Comparison of ENCODE assay signal across 36 mouse cellular contexts in genomic region chr11:68580566-68580965, GRCm38 (mm10). TPM values are rescaled to one million over a fixed set of nuclear protein-coding genes. Genes with fewer than 3 reads are reported as not detected.
DNase-seq lines count a peak whose midpoint lies in the region; ATAC-seq and TF ChIP-seq lines count a peak whose summit lies in the region.
"Had no signal": no experiment of that assay in that cellular context is flagged by ENCODE, and none has a peak within 500 bp of the region (broad histone marks: within the 10 kb centered on the region; RNA-seq: fewer than 3 reads in every experiment).

No protein-coding gene starts in this region.

- peaks cover 26% of the 10 kb centered on the region for H3K4me1 ChIP-seq in forebrain, embryonic 10.5 days
- H3K4me1 ChIP-seq in forebrain, embryonic 12.5 days, result peaks cover 21% of the 10 kb centered on the region
- peaks cover 15% of the 10 kb centered on the region for H3K4me1 ChIP-seq in hindbrain, postnatal 0 days (ENCODE audit: insufficient read depth, low read length)
- H3K4me1 ChIP-seq in hindbrain, embryonic 10.5 days (replicated peaks), result peaks cover 24% of the 10 kb centered on the region
- peaks cover 20% of the 10 kb centered on the region for H3K4me1 ChIP-seq in embryonic facial prominence, embryonic 10.5 days
- H3K4me1 ChIP-seq in limb, embryonic 10.5 days, result peaks cover 18% of the 10 kb centered on the region
- H3K4me1 ChIP-seq: heart, embryonic 10.5 days; liver, embryonic 12.5 days had no signal

- no peak overlapping the region for H3K9ac ChIP-seq in forebrain, embryonic 12.5 days
- H3K9ac ChIP-seq in hindbrain, postnatal 0 days (replicated peaks; ENCODE audit: low read length), result no peak overlapping the region
- H3K9ac ChIP-seq: embryonic facial prominence, embryonic 12.5 days; heart, embryonic 15.5 days; hindbrain, embryonic 13.5 days; intestine, embryonic 15.5 days; liver, embryonic 12.5 days; liver, postnatal 0 days; midbrain, embryonic 12.5 days had no signal

- no peak for ATAC-seq in forebrain, embryonic 12.5 days (ENCODE audit: low FRiP score)
- ATAC-seq in hindbrain, postnatal 0 days, result no peak
- ATAC-seq: intestine, embryonic 15.5 days; liver, embryonic 12.5 days; liver, postnatal 0 days; Patski had no signal

- no peak overlapping the region for H3K4me3 ChIP-seq in forebrain, embryonic 10.5 days
- no peak overlapping the region for H3K4me3 ChIP-seq in forebrain, embryonic 12.5 days (replicated peaks)
- H3K4me3 ChIP-seq in hindbrain, postnatal 0 days (ENCODE audit: low read length), result no peak overlapping the region
- H3K4me3 ChIP-seq in hindbrain, embryonic 10.5 days, result no peak overlapping the region
- no peak overlapping the region for H3K4me3 ChIP-seq in embryonic facial prominence, embryonic 10.5 days
- H3K4me3 ChIP-seq in limb, embryonic 10.5 days, result no peak overlapping the region
- H3K4me3 ChIP-seq: embryonic facial prominence, embryonic 12.5 days; erythroblast, embryonic 14.5 days; heart, embryonic 10.5 days; heart, embryonic 15.5 days; hindbrain, embryonic 13.5 days; intestine, embryonic 15.5 days; layer of hippocampus, adult 2 months; left cerebral cortex, adult 2 months; liver, embryonic 12.5 days; midbrain, embryonic 12.5 days had no signal

- no peak overlapping the region for H3K4me2 ChIP-seq in forebrain, embryonic 12.5 days
- no peak overlapping the region for H3K4me2 ChIP-seq in hindbrain, postnatal 0 days (ENCODE audit: low read depth, low read length)
- H3K4me2 ChIP-seq: embryonic facial prominence, embryonic 12.5 days; heart, embryonic 15.5 days; hindbrain, embryonic 13.5 days; intestine, embryonic 15.5 days; liver, embryonic 12.5 days; midbrain, embryonic 12.5 days had no signal

- DNase-seq in forebrain, embryonic 10.5 days (ENCODE audit: extremely low spot score, low spot score), result no peak
- DNase-seq in hindbrain, postnatal 0 days (ENCODE audit: low spot score), result peak; percentile 29
- no peak for DNase-seq in hindbrain, embryonic 10.5 days (ENCODE audit: low spot score)
- peak; percentile 10 for DNase-seq in embryonic facial prominence, embryonic 10.5 days (ENCODE audit: low spot score)
- no peak for DNase-seq in limb, embryonic 10.5 days (ENCODE audit: low spot score)
- DNase-seq in B cell, adult 2 months, result no peak
- DNase-seq in adrenal gland, adult 2 months, result no peak
- DNase-seq: adrenal gland, postnatal 14 days; cerebellum, adult 18-20 months; cerebellum, postnatal 25 days; gastrocnemius, postnatal 14 days; kidney, adult 2 months; kidney, postnatal 36 days; liver, postnatal 0 days; lung, postnatal 36 days; right cerebral cortex, adult 18-20 months; thymus, adult 18-20 months; thymus, postnatal 25 days had no signal

- H3K27me3 ChIP-seq in forebrain, embryonic 10.5 days (ENCODE audit: poor library complexity, severe bottlenecking), result peaks cover 7% of the 10 kb centered on the region; the same call in 1 of the 2 replicates
- H3K27me3 ChIP-seq in forebrain, embryonic 12.5 days, result 0 out of 2 replicates have a peak, but pooled peaks cover 3% of the 10 kb centered on the region
- no peaks in the 10 kb centered on the region for H3K27me3 ChIP-seq in hindbrain, postnatal 0 days (ENCODE audit: insufficient read depth, low read length)
- H3K27me3 ChIP-seq in hindbrain, embryonic 10.5 days (ENCODE audit: insufficient read depth, poor library complexity, severe bottlenecking), result no peaks in the 10 kb centered on the region
- no peaks in the 10 kb centered on the region for H3K27me3 ChIP-seq in embryonic facial prominence, embryonic 10.5 days (replicated peaks; ENCODE audit: low read depth, poor library complexity, severe bottlenecking)
- H3K27me3 ChIP-seq in limb, embryonic 10.5 days (ENCODE audit: low read depth, poor library complexity, severe bottlenecking), result no peaks in the 10 kb centered on the region
- H3K27me3 ChIP-seq: embryonic facial prominence, embryonic 12.5 days; heart, embryonic 15.5 days; hindbrain, embryonic 13.5 days; intestine, embryonic 15.5 days had no signal

- TF ChIP-seq CTCF in hindbrain, postnatal 0 days (IDR thresholded peaks at IDR 0.05; ENCODE audit: low read depth), result no peak

- no peaks in the 10 kb centered on the region for H3K36me3 ChIP-seq in forebrain, embryonic 10.5 days (replicated peaks)
- H3K36me3 ChIP-seq in forebrain, embryonic 12.5 days (replicated peaks), result no peaks in the 10 kb centered on the region
- H3K36me3 ChIP-seq in hindbrain, postnatal 0 days (ENCODE audit: insufficient read depth, low read length), result no peaks in the 10 kb centered on the region
- H3K36me3 ChIP-seq in hindbrain, embryonic 10.5 days, result no peaks in the 10 kb centered on the region
- H3K36me3 ChIP-seq in embryonic facial prominence, embryonic 10.5 days (replicated peaks), result no peaks in the 10 kb centered on the region
- H3K36me3 ChIP-seq in limb, embryonic 10.5 days, result no peaks in the 10 kb centered on the region
- H3K36me3 ChIP-seq: embryonic facial prominence, embryonic 12.5 days; G1E; heart, embryonic 10.5 days; heart, embryonic 15.5 days; hindbrain, embryonic 13.5 days; intestine, embryonic 15.5 days; liver, embryonic 12.5 days; midbrain, embryonic 12.5 days had no signal

- WGBS in forebrain, embryonic 10.5 days, result 30% methylated on average over 6 of the region's 6 CpGs
- 21% methylated on average over 6 of the region's 6 CpGs for WGBS in forebrain, embryonic 12.5 days
- 32% methylated on average over 6 of the region's 6 CpGs for WGBS in hindbrain, postnatal 0 days
- WGBS in hindbrain, embryonic 10.5 days, result 53% methylated on average over 6 of the region's 6 CpGs
- WGBS in embryonic facial prominence, embryonic 10.5 days, result 37% methylated on average over 6 of the region's 6 CpGs
- WGBS in limb, embryonic 10.5 days, result 58% methylated on average over 6 of the region's 6 CpGs

- no peaks in the 10 kb centered on the region for H3K9me3 ChIP-seq in forebrain, embryonic 10.5 days
- no peaks in the 10 kb centered on the region for H3K9me3 ChIP-seq in forebrain, embryonic 12.5 days
- no peaks in the 10 kb centered on the region for H3K9me3 ChIP-seq in hindbrain, postnatal 0 days (ENCODE audit: low read length)
- no peaks in the 10 kb centered on the region for H3K9me3 ChIP-seq in hindbrain, embryonic 10.5 days
- H3K9me3 ChIP-seq in embryonic facial prominence, embryonic 10.5 days, result no peaks in the 10 kb centered on the region
- no peaks in the 10 kb centered on the region for H3K9me3 ChIP-seq in limb, embryonic 10.5 days (replicated peaks)
- H3K9me3 ChIP-seq: embryonic facial prominence, embryonic 12.5 days; G1E; heart, embryonic 10.5 days; heart, embryonic 15.5 days; hindbrain, embryonic 13.5 days; intestine, embryonic 15.5 days; liver, embryonic 12.5 days; midbrain, embryonic 12.5 days had no signal

- peak overlapping the region; percentile 37; the same call in 1 of the 2 replicates for H3K27ac ChIP-seq in forebrain, embryonic 10.5 days
- no peak overlapping the region for H3K27ac ChIP-seq in forebrain, embryonic 12.5 days
- H3K27ac ChIP-seq in hindbrain, postnatal 0 days, result peak overlapping the region; percentile 75; the same call in 1 of the 2 replicates
- H3K27ac ChIP-seq in hindbrain, embryonic 10.5 days, result no peak overlapping the region
- no peak overlapping the region for H3K27ac ChIP-seq in embryonic facial prominence, embryonic 10.5 days (replicated peaks)
- peak overlapping the region; percentile 53; the same call in 1 of the 2 replicates for H3K27ac ChIP-seq in limb, embryonic 10.5 days
- H3K27ac ChIP-seq: embryonic facial prominence, embryonic 12.5 days; heart, embryonic 10.5 days; heart, embryonic 15.5 days; intestine, embryonic 15.5 days; layer of hippocampus, adult 2 months; left cerebral cortex, adult 2 months; liver, embryonic 12.5 days; midbrain, embryonic 12.5 days; stomach, postnatal 0 days had no signal

RNA-seq across cellular contexts. Expression of gene Ccdc42, which starts 6.3 kb away (rescaled TPM):
- 1.1 and 1.6 TPM in 2 replicates for polyA plus RNA-seq in forebrain, embryonic 10.5 days (2016; fragmentation: Nextera tagmentation; extraction: Ambion mirVana)
- polyA plus RNA-seq in forebrain, embryonic 12.5 days (2016; fragmentation: Nextera tagmentation; extraction: Ambion mirVana), result 0.69 TPM in 1 of 2 replicates, not detected in the other
- 0.25 TPM in 1 of 2 replicates, not detected in the other for total RNA-seq in hindbrain, postnatal 0 days (2014; rRNA removed)
- polyA plus RNA-seq in hindbrain, postnatal 0 days (2015; fragmentation: Nextera tagmentation; extraction: Ambion mirVana), result 0.28 and 0.44 TPM in 2 replicates
- polyA plus RNA-seq in hindbrain, embryonic 10.5 days (2016; fragmentation: Nextera tagmentation; extraction: Ambion mirVana), result 2.5 and 3.1 TPM in 2 replicates
- polyA plus RNA-seq in embryonic facial prominence, embryonic 10.5 days (2016; fragmentation: Nextera tagmentation; extraction: Ambion mirVana), result 0.55 and 0.68 TPM in 2 replicates
- polyA plus RNA-seq in limb, embryonic 10.5 days (2016; fragmentation: Nextera tagmentation; extraction: Ambion mirVana), result 0.64 and 0.89 TPM in 2 replicates
- total RNA-seq in adrenal gland, adult 2 months (2021), result not detected
- not detected in 2 replicates for polyA plus RNA-seq in adrenal gland, adult 2 months (2012; rRNA removed)
- total RNA-seq: adrenal gland, postnatal 14 days; G1E; heart, postnatal 25 days; megakaryocyte, adult 5-6 weeks had no signal
- polyA plus RNA-seq: erythroblast, embryonic 14.5 days; G1E; kidney, adult 2 months; liver, postnatal 0 days; Patski; stomach, postnatal 0 days had no signal

RNA-seq across cellular contexts. Expression of gene Mfsd6l, which starts 24.6 kb away (rescaled TPM):
- 0.22 TPM in 1 of 2 replicates, not detected in the other for polyA plus RNA-seq in forebrain, embryonic 10.5 days (2016; fragmentation: Nextera tagmentation; extraction: Ambion mirVana)
- polyA plus RNA-seq in forebrain, embryonic 12.5 days (2016; fragmentation: Nextera tagmentation; extraction: Ambion mirVana), result 0.09 TPM in 1 of 2 replicates, not detected in the other
- total RNA-seq in hindbrain, postnatal 0 days (2014; rRNA removed), result 0.10 TPM in 1 of 2 replicates, not detected in the other
- 0.11 TPM in 2 replicates for polyA plus RNA-seq in hindbrain, postnatal 0 days (2015; fragmentation: Nextera tagmentation; extraction: Ambion mirVana)
- polyA plus RNA-seq in hindbrain, embryonic 10.5 days (2016; fragmentation: Nextera tagmentation; extraction: Ambion mirVana), result 0.17 and 0.22 TPM in 2 replicates
- polyA plus RNA-seq in embryonic facial prominence, embryonic 10.5 days (2016; fragmentation: Nextera tagmentation; extraction: Ambion mirVana), result 0.39 and 0.50 TPM in 2 replicates
- 0.11 and 0.16 TPM in 2 replicates for polyA plus RNA-seq in limb, embryonic 10.5 days (2016; fragmentation: Nextera tagmentation; extraction: Ambion mirVana)
- under 1 TPM; 0.14 TPM for total RNA-seq in adrenal gland, adult 2 months (2021)
- 0.17 and 0.32 TPM in 2 replicates for polyA plus RNA-seq in adrenal gland, adult 2 months (2012; rRNA removed)
- total RNA-seq: gastrocnemius, postnatal 14 days; left cerebral cortex, adult 2 months; left cerebral cortex, postnatal 25 days had no signal
- polyA plus RNA-seq: erythroblast, embryonic 14.5 days; G1E; heart, embryonic 15.5 days; hindbrain, embryonic 13.5 days; liver, embryonic 12.5 days; midbrain, embryonic 12.5 days; neural tube, embryonic 11.5 days had no signal

Comparison
In these comparisons a context has a peak if more than half of its experiments do, and no peak if none do; other contexts are left out.
1. DNase-seq: peak in hindbrain, postnatal 0 days (single experiment) and embryonic facial prominence, embryonic 10.5 days (single experiment); none in forebrain, embryonic 10.5 days (single experiment), hindbrain, embryonic 10.5 days (single experiment), limb, embryonic 10.5 days (single experiment), B cell, adult 2 months (0 of 2) and adrenal gland, adult 2 months (single experiment).
2. H3K27ac ChIP-seq: peak in forebrain, embryonic 10.5 days (single experiment), hindbrain, postnatal 0 days (single experiment) and limb, embryonic 10.5 days (single experiment); none in forebrain, embryonic 12.5 days (single experiment), hindbrain, embryonic 10.5 days (single experiment) and embryonic facial prominence, embryonic 10.5 days (single experiment).